ENCODE assay signal across 21 mouse cellular contexts in the genomic region with DNA sequence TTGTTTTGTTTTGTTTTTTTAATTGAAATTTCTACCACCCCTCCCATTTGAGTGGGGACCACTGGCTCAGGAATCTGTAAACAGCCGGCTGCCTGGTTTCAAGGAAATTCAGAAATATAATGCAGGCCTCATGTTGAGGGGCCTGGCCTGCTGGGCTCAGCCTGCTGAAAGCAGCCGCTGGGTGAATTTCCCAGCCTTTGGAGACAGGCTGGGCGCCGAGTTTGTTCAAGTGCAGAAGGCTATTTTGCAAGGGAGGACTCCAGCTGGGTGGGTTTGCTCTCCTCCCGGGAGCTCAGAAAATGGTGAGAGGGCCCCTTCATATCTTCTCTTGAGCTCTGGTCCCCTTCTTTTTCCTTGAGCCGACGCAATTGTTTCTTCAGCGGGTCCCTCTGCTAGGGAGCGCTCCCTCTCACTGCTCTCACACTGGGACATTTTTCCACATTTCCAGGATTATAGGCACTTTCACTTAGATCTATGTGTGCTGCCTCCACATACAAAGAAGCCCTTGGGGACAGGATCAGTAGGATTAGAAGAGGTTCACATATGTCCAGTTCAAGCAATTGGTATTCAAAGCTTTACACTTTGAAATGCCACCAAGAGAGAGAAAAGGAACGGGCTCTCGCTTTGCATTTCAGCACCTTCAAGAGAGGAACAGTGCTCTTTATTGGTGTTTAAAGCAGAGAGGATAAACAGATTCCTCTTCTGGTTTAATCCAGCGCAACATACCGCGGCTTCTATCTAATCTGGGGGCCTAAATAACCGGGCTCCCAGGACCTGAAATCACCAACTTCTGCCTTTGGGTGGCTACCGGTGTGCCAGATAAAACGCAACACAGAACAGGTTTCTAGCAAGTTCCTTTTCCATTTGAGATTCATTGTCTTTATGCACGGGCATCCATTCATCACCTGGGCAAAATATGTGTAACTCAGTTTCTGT. TPM values are rescaled to one million over a fixed set of nuclear protein-coding genes. Genes with fewer than 3 reads are reported as not detected.
DNase-seq lines count a peak whose midpoint lies in the region; ATAC-seq lines count a peak whose summit lies in the region.
"Had no signal": no experiment of that assay in that cellular context is flagged by ENCODE, and none has a peak within 500 bp of the region (broad histone marks: within the 10 kb centered on the region; RNA-seq: fewer than 3 reads in every experiment).

No protein-coding gene starts in this region.

- ATAC-seq in heart, embryonic 13.5 days (ENCODE audit: extremely low read depth, insufficient number of reproducible peaks, low FRiP score, low TSS enrichment): no peak
- peak; percentile 54; the same call in 1 of the 2 replicates for ATAC-seq in forebrain, embryonic 14.5 days
- no peak for ATAC-seq in limb, embryonic 13.5 days (ENCODE audit: low FRiP score, low read depth)

- H3K4me3 ChIP-seq in heart, embryonic 13.5 days: no peak overlapping the region
- no peak overlapping the region for H3K4me3 ChIP-seq in forebrain, embryonic 14.5 days (ENCODE audit: low read depth, low read length)
- no peak overlapping the region for H3K4me3 ChIP-seq in limb, embryonic 13.5 days
- H3K4me3 ChIP-seq: liver, embryonic 15.5 days had no signal

- no peaks in the 10 kb centered on the region for H3K4me1 ChIP-seq in heart, embryonic 13.5 days
- H3K4me1 ChIP-seq in forebrain, embryonic 14.5 days (ENCODE audit: control insufficient read depth, insufficient read depth, low read length): peaks cover 4% of the 10 kb centered on the region
- H3K4me1 ChIP-seq in limb, embryonic 13.5 days: peaks cover 3% of the 10 kb centered on the region; the same call in 1 of the 2 replicates
- H3K4me1 ChIP-seq: liver, embryonic 15.5 days had no signal

- H3K9me3 ChIP-seq in heart, embryonic 13.5 days: no peaks in the 10 kb centered on the region
- H3K9me3 ChIP-seq in forebrain, embryonic 14.5 days (replicated peaks; ENCODE audit: control insufficient read depth, low read length): no peaks in the 10 kb centered on the region
- H3K9me3 ChIP-seq in limb, embryonic 13.5 days: no peaks in the 10 kb centered on the region
- H3K9me3 ChIP-seq: liver, embryonic 15.5 days had no signal

- no peak overlapping the region for H3K27ac ChIP-seq in heart, embryonic 13.5 days (replicated peaks)
- H3K27ac ChIP-seq in forebrain, embryonic 14.5 days (ENCODE audit: low read depth, low read length): no peak overlapping the region
- no peak overlapping the region for H3K27ac ChIP-seq in limb, embryonic 13.5 days
- H3K27ac ChIP-seq: liver, embryonic 15.5 days had no signal

- intact Hi-C loops in gastrocnemius, postnatal 36 days (cut with DNase I): no loop called here

- 8% methylated on average over 18 of the region's 18 CpGs for WGBS in heart, embryonic 13.5 days
- 7% methylated on average over 18 of the region's 18 CpGs for WGBS in forebrain, embryonic 14.5 days
- WGBS in limb, embryonic 13.5 days: 10% methylated on average over 18 of the region's 18 CpGs

- DNase-seq in heart, adult 11 months: no peak
- peak; percentile 57 for DNase-seq in embryo, embryonic 11 days
- peak; percentile 53 for DNase-seq in forebrain, embryonic 14.5 days (ENCODE audit: low spot score)
- no peak for DNase-seq in right cerebral cortex, adult 18-20 months
- DNase-seq in gastrocnemius, postnatal 36 days: no peak
- DNase-seq in adrenal gland, postnatal 10 days: no peak
- DNase-seq: adrenal gland, postnatal 36 days; B cell, adult 2 months; gastrocnemius, postnatal 25 days; kidney, postnatal 10 days; layer of hippocampus, adult 9-11 months; lung, postnatal 36 days had no signal

- H3K27me3 ChIP-seq in heart, embryonic 13.5 days (replicated peaks): peaks cover 47% of the 10 kb centered on the region
- peaks cover 28% of the 10 kb centered on the region; the same call in 1 of the 2 replicates for H3K27me3 ChIP-seq in forebrain, embryonic 14.5 days (replicated peaks; ENCODE audit: control insufficient read depth, insufficient read depth, low read length)
- H3K27me3 ChIP-seq in limb, embryonic 13.5 days: peaks cover 27% of the 10 kb centered on the region

- H3K9ac ChIP-seq in heart, embryonic 13.5 days: no peak overlapping the region
- H3K9ac ChIP-seq in forebrain, embryonic 14.5 days (ENCODE audit: low read length): peak overlapping the region; percentile 29; the same call in 1 of the 2 replicates
- H3K9ac ChIP-seq in limb, embryonic 13.5 days: no peak overlapping the region
- H3K9ac ChIP-seq: liver, embryonic 15.5 days had no signal

- peak overlapping the region; percentile 29 for H3K4me2 ChIP-seq in heart, embryonic 13.5 days
- 0 out of 2 replicates have a peak overlapping the region, but pooled peaks have one; percentile 11 for H3K4me2 ChIP-seq in forebrain, embryonic 14.5 days (ENCODE audit: low read length)
- peak overlapping the region; percentile 23; the same call in 1 of the 2 replicates for H3K4me2 ChIP-seq in limb, embryonic 13.5 days (replicated peaks)
- H3K4me2 ChIP-seq: liver, embryonic 15.5 days had no signal

- H3K36me3 ChIP-seq in heart, embryonic 13.5 days: no peaks in the 10 kb centered on the region
- no peaks in the 10 kb centered on the region for H3K36me3 ChIP-seq in forebrain, embryonic 14.5 days (ENCODE audit: control insufficient read depth, insufficient read depth, low read length)
- H3K36me3 ChIP-seq in limb, embryonic 13.5 days: no peaks in the 10 kb centered on the region
- H3K36me3 ChIP-seq: liver, embryonic 15.5 days had no signal

RNA-seq across cellular contexts. Expression of gene Olig3, which starts 17.4 kb away (rescaled TPM):
- polyA plus RNA-seq in heart, embryonic 13.5 days (2015; fragmentation: Nextera tagmentation; extraction: Ambion mirVana): not detected in 2 replicates
- 1.7 and 1.8 TPM in 2 replicates for polyA plus RNA-seq in forebrain, embryonic 14.5 days (2014; fragmentation: Nextera tagmentation; extraction: Ambion mirVana)
- polyA plus RNA-seq in limb, embryonic 13.5 days (2015; fragmentation: Nextera tagmentation; extraction: Ambion mirVana): not detected in 2 replicates
- not detected for total RNA-seq in gastrocnemius, postnatal 36 days (2021)
- total RNA-seq in adrenal gland, postnatal 10 days (2021): not detected
- total RNA-seq: adrenal gland, postnatal 36 days; gastrocnemius, postnatal 25 days; left cerebral cortex, postnatal 14 days had no signal
- polyA plus RNA-seq: cortical plate, adult 2 months; heart, embryonic 16.5 days; intestine, embryonic 14.5 days; liver, embryonic 15.5 days; small intestine, adult 2 months; stomach, embryonic 14.5 days had no signal

Comparison
In these comparisons a context has a peak if more than half of its experiments do, and no peak if none do; other contexts are left out.
1. DNase-seq: peak in embryo, embryonic 11 days (single experiment) and forebrain, embryonic 14.5 days (single experiment); none in heart, adult 11 months (single experiment), right cerebral cortex, adult 18-20 months (single experiment), gastrocnemius, postnatal 36 days (0 of 2) and adrenal gland, postnatal 10 days (single experiment).
2. Peak in every context shown above with its lines, with median percentiles within 50 percentile points of each other: H3K4me2 ChIP-seq.